In genomic region chr16:29297555-29298021, GRCm38 (mm10) we compare ENCODE assay signal across 21 mouse cellular contexts.
DNase-seq lines count a peak whose midpoint lies in the region; ATAC-seq lines count a peak whose summit lies in the region.
"Had no signal": no experiment of that assay in that cellular context is flagged by ENCODE, and none has a peak within 500 bp of the region (broad histone marks: within the 10 kb centered on the region; RNA-seq: fewer than 3 reads in every experiment).

No protein-coding gene starts in this region.

- H3K4me1 ChIP-seq in kidney, embryonic 14.5 days (ENCODE audit: control insufficient read depth, insufficient read depth, low read length), result no peaks in the 10 kb centered on the region
- peaks cover 8% of the 10 kb centered on the region; the same call in 1 of the 2 replicates for H3K4me1 ChIP-seq in midbrain, embryonic 15.5 days
- H3K4me1 ChIP-seq: embryonic facial prominence, embryonic 15.5 days; heart, embryonic 13.5 days; intestine, embryonic 15.5 days; limb, embryonic 10.5 days; megakaryocyte, embryonic 14.5 days had no signal

- DNase-seq in embryo, embryonic 10.5 days (ENCODE audit: low spot score), result peak; percentile 11
- no peak for DNase-seq in embryo, embryonic 11 days
- DNase-seq in kidney, adult 9 months, result no peak
- DNase-seq in Muller cell, postnatal 12 days (ENCODE audit: inconsistent ontology term), result peak; percentile 68
- DNase-seq in c-Kit-positive CD71-positive TER-119-positive erythroid progenitor cells, embryonic 14.5 days (ENCODE audit: low spot score), result no peak
- DNase-seq: adrenal gland, postnatal 25 days; cerebellum, adult 2 months; gastrocnemius, postnatal 10 days; heart, adult 18-20 months; kidney, postnatal 25 days; lung, adult 2 months; right cerebral cortex, postnatal 25 days had no signal

- no peak overlapping the region for H3K4me3 ChIP-seq in kidney, embryonic 14.5 days (ENCODE audit: low read length)
- H3K4me3 ChIP-seq in midbrain, embryonic 15.5 days, result no peak overlapping the region
- H3K4me3 ChIP-seq: embryonic facial prominence, embryonic 15.5 days; heart, embryonic 13.5 days; intestine, embryonic 15.5 days; limb, embryonic 10.5 days; megakaryocyte, embryonic 14.5 days had no signal

- H3K27ac ChIP-seq in kidney, embryonic 14.5 days (ENCODE audit: low read depth, low read length), result no peak overlapping the region
- no peak overlapping the region for H3K27ac ChIP-seq in midbrain, embryonic 15.5 days
- H3K27ac ChIP-seq: embryonic facial prominence, embryonic 15.5 days; heart, embryonic 13.5 days; intestine, embryonic 15.5 days; limb, embryonic 10.5 days had no signal

- peak; percentile 91 for ATAC-seq in kidney, embryonic 14.5 days (ENCODE audit: low FRiP score, low TSS enrichment)
- peak; percentile 62 for ATAC-seq in midbrain, embryonic 15.5 days (replicated peaks)
- ATAC-seq: intestine, embryonic 15.5 days had no signal

- WGBS in kidney, embryonic 14.5 days, result 40% methylated on average over 9 of the region's 9 CpGs
- WGBS in midbrain, embryonic 15.5 days, result 46% methylated on average over 9 of the region's 9 CpGs

- no peaks in the 10 kb centered on the region for H3K27me3 ChIP-seq in kidney, embryonic 14.5 days (ENCODE audit: control insufficient read depth, insufficient read depth, low read length)
- H3K27me3 ChIP-seq in midbrain, embryonic 15.5 days (replicated peaks), result no peaks in the 10 kb centered on the region
- H3K27me3 ChIP-seq: CH12.LX; embryonic facial prominence, embryonic 15.5 days; heart, embryonic 13.5 days; intestine, embryonic 15.5 days; megakaryocyte, embryonic 14.5 days had no signal

- H3K4me2 ChIP-seq in kidney, embryonic 14.5 days (replicated peaks; ENCODE audit: low read depth, low read length), result no peak overlapping the region
- H3K4me2 ChIP-seq in midbrain, embryonic 15.5 days, result no peak overlapping the region
- H3K4me2 ChIP-seq: embryonic facial prominence, embryonic 15.5 days; heart, embryonic 13.5 days; intestine, embryonic 15.5 days; liver, embryonic 11.5 days had no signal

- no peak overlapping the region for H3K9ac ChIP-seq in kidney, embryonic 14.5 days (ENCODE audit: low read depth, low read length)
- H3K9ac ChIP-seq in midbrain, embryonic 15.5 days, result no peak overlapping the region
- H3K9ac ChIP-seq: embryonic facial prominence, embryonic 15.5 days; heart, embryonic 13.5 days; intestine, embryonic 15.5 days had no signal

- no peaks in the 10 kb centered on the region for H3K36me3 ChIP-seq in kidney, embryonic 14.5 days (ENCODE audit: control insufficient read depth, insufficient read depth, low read length)
- no peaks in the 10 kb centered on the region for H3K36me3 ChIP-seq in midbrain, embryonic 15.5 days (replicated peaks)
- H3K36me3 ChIP-seq: embryonic facial prominence, embryonic 15.5 days; heart, embryonic 13.5 days; intestine, embryonic 15.5 days; limb, embryonic 10.5 days had no signal

- H3K9me3 ChIP-seq in kidney, embryonic 14.5 days (ENCODE audit: control insufficient read depth, low read length), result no peaks in the 10 kb centered on the region
- no peaks in the 10 kb centered on the region for H3K9me3 ChIP-seq in midbrain, embryonic 15.5 days
- H3K9me3 ChIP-seq: embryonic facial prominence, embryonic 15.5 days; heart, embryonic 13.5 days; intestine, embryonic 15.5 days; limb, embryonic 10.5 days had no signal

Comparison
In these comparisons a context has a peak if more than half of its experiments do, and no peak if none do; other contexts are left out.
1. DNase-seq: peak in embryo, embryonic 10.5 days (single experiment) and Muller cell, postnatal 12 days (single experiment); none in embryo, embryonic 11 days (single experiment), kidney, adult 9 months (single experiment) and c-Kit-positive CD71-positive TER-119-positive erythroid progenitor cells, embryonic 14.5 days (single experiment).